Mouse (Mus musculus) cerebellum, adult 2 months (tissue): ENCODE results near the gene Gnaz. TPM values are rescaled to one million over a fixed set of nuclear protein-coding genes. Genes with fewer than 3 reads are reported as not detected.
A peak's percentile ranks its signal among the peaks of the same experiment; 100 is the strongest.

Source experiments
- DNase-seq, 2 experiments: peaks; one replicate each; pipeline ENCODE4 v3.0.0; 2021
- H3K27ac ChIP-seq: fragments of 200-500 bp; 2 replicates; pipeline ENCODE4 v1.5.1; 2012; ENCODE audit warnings: low read length, control low read depth, inconsistent platforms; ENCODE audit not compliant: insufficient read depth
- H3K27me3 ChIP-seq: fragments of 200-500 bp; 2 replicates; pipeline ENCODE4 v1.6.1; 2012; ENCODE audit warnings: inconsistent platforms, mild to moderate bottlenecking, low read length, moderate library complexity; ENCODE audit not compliant: control insufficient read depth, insufficient read depth
- H3K4me1 ChIP-seq: fragments of 200-500 bp; 2 replicates; pipeline ENCODE4 v1.6.1; 2011; ENCODE audit warnings: low read length; ENCODE audit not compliant: control insufficient read depth, insufficient read depth
- H3K4me3 ChIP-seq: fragments of 200-500 bp; replicated peaks from 2 replicates; pipeline ENCODE3; 2011; ENCODE audit warnings: mild to moderate bottlenecking, low read depth, low read length, control low read depth; ENCODE audit not compliant: insufficient read depth
- CTCF ChIP-seq: fragments of 200-500 bp; IDR thresholded peaks from 2 replicates; pipeline ENCODE4 v1.5.1; 2011; ENCODE audit warnings: low read depth, mild to moderate bottlenecking, control low read depth, low read length, moderate library complexity, borderline replicate concordance; ENCODE audit not compliant: insufficient read depth
- POLR2A ChIP-seq: fragments of 200-500 bp; IDR thresholded peaks from 2 replicates; pipeline ENCODE4 v1.6.1; 2011; ENCODE audit warnings: low read length, control low read depth, borderline replicate concordance; ENCODE audit not compliant: insufficient read depth
- WGBS: fragments of 180-500 bp; shearing (Covaris S2); methylation state at CpG from one replicate; pipeline ENCODE4 v1.1.7; 2018; 5-methylcytosine and 5-hydroxymethylcytosine counted together
- polyA plus RNA-seq: library from polyadenylated mRNA; depleted of rRNA; stranded (reverse); fragments of >200 nt; gene quantifications from 2 replicates; pipeline ENCODE4 v1.2.3, GENCODE M21; 2012

Gene Gnaz
- polyA plus RNA-seq, 1 experiment: 44.1 TPM

GRCm38 (mm10) chr10:74938410-74938809 lies 28.6 kb upstream of the Gnaz start:
- Histone ChIP-seq H3K27ac (no peak overlapping the region), H3K4me1 (no peaks in the 10 kb centered on the region), H3K27me3 (no peaks in the 10 kb centered on the region), H3K4me3 (no peak overlapping the region)
- TF ChIP-seq CTCF: no peak; the same call in 1 of the 2 replicates
- TF ChIP-seq POLR2A: no peak
- no peak for DNase-seq
- WGBS: 69% methylated on average over 5 of the region's 5 CpGs

GRCm38 (mm10) chr10:74939300-74939699 lies 27.7 kb upstream of the Gnaz start:
- Histone ChIP-seq H3K27me3 (no peaks in the 10 kb centered on the region), H3K27ac (no peak overlapping the region), H3K4me1 (no peaks in the 10 kb centered on the region), H3K4me3 (no peak overlapping the region)
- WGBS: 43% methylated on average over 3 of the region's 3 CpGs
- no peak for TF ChIP-seq POLR2A
- TF ChIP-seq CTCF: peak; percentile 22; the same call in 1 of the 2 replicates
- no peak for DNase-seq

- no peak overlapping the region for H3K4me3 ChIP-seq
- no peak overlapping the region for H3K27ac ChIP-seq
- H3K27me3 ChIP-seq: no peaks in the 10 kb centered on the region
- WGBS: 98% methylated on average over 1 of the region's 1 CpGs
- no peaks in the 10 kb centered on the region for H3K4me1 ChIP-seq
- DNase-seq: no peak
- TF ChIP-seq CTCF (no peak), POLR2A (no peak)
Measured at GRCm38 (mm10) chr10:74940795-74941194, 26.2 kb upstream of the Gnaz start.

- no peaks in the 10 kb centered on the region for H3K4me1 ChIP-seq
- WGBS: 25% methylated on average over 9 of the region's 9 CpGs
- no peak overlapping the region for H3K4me3 ChIP-seq
Measured at GRCm38 (mm10) chr10:74952830-74953443, 14.0 kb upstream of the Gnaz start.

GRCm38 (mm10) chr10:74964380-74964779 lies 2.6 kb upstream of the Gnaz start:
- TF ChIP-seq CTCF (no peak), POLR2A (no peak)
- DNase-seq: no peak
- H3K27me3 ChIP-seq: no peaks in the 10 kb centered on the region
- WGBS: 86% methylated on average over 1 of the region's 1 CpGs
- no peak overlapping the region for H3K4me3 ChIP-seq
- H3K27ac ChIP-seq: no peak overlapping the region
- H3K4me1 ChIP-seq: peaks cover 6% of the 10 kb centered on the region; the same call in 1 of the 2 replicates

More at GRCm38 (mm10) chr10:74952830-74953443, 14.0 kb upstream of the Gnaz start:
- Histone ChIP-seq H3K27me3 (no peaks in the 10 kb centered on the region), H3K27ac (no peak overlapping the region)
- no peak for TF ChIP-seq CTCF
- no peak for TF ChIP-seq POLR2A
- DNase-seq: no peak

GRCm38 (mm10) chr10:74967651-74968267 lies 782 bp downstream of the Gnaz start:
- WGBS: 2% methylated on average over 25 of the region's 25 CpGs
- Histone ChIP-seq H3K4me1 (peaks cover 10% of the 10 kb centered on the region; the same call in 1 of the 2 replicates), H3K27ac (no peak overlapping the region; the same call in 1 of the 2 replicates), H3K27me3 (no peaks in the 10 kb centered on the region), H3K4me3 (peak overlapping the region; percentile 64)
- peak; percentile 61 to 65 for DNase-seq
- no peak for TF ChIP-seq POLR2A
- TF ChIP-seq CTCF: no peak

GRCm38 (mm10) chr10:74969266-74969665 lies 2.3 kb downstream of the Gnaz start:
- 93% methylated on average over 2 of the region's 2 CpGs for WGBS
- no peaks in the 10 kb centered on the region for H3K27me3 ChIP-seq
- H3K4me1 ChIP-seq: peaks cover 13% of the 10 kb centered on the region; the same call in 1 of the 2 replicates
- H3K27ac ChIP-seq: no peak overlapping the region
- DNase-seq: no peak
- TF ChIP-seq POLR2A (no peak), CTCF (no peak)
- no peak overlapping the region for H3K4me3 ChIP-seq

- peak; percentile 26; the same call in 1 of the 2 replicates for TF ChIP-seq CTCF
- TF ChIP-seq POLR2A: no peak
- Histone ChIP-seq H3K4me1 (peaks cover 19% of the 10 kb centered on the region; the same call in 1 of the 2 replicates), H3K4me3 (no peak overlapping the region), H3K27me3 (no peaks in the 10 kb centered on the region), H3K27ac (no peak overlapping the region)
- WGBS: 50% methylated on average over 6 of the region's 6 CpGs
- DNase-seq: no peak
Measured at GRCm38 (mm10) chr10:74973026-74973425, 6.0 kb downstream of the Gnaz start.
